Mouse (Mus musculus): ENCODE measurements around the gene B4galt1. TPM values are rescaled to one million over a fixed set of nuclear protein-coding genes. Genes with fewer than 3 reads are reported as not detected.

B4galt1 gene
- polyA plus RNA-seq, 1 experiment from 2014 or later: 54.5 TPM

DNA sequence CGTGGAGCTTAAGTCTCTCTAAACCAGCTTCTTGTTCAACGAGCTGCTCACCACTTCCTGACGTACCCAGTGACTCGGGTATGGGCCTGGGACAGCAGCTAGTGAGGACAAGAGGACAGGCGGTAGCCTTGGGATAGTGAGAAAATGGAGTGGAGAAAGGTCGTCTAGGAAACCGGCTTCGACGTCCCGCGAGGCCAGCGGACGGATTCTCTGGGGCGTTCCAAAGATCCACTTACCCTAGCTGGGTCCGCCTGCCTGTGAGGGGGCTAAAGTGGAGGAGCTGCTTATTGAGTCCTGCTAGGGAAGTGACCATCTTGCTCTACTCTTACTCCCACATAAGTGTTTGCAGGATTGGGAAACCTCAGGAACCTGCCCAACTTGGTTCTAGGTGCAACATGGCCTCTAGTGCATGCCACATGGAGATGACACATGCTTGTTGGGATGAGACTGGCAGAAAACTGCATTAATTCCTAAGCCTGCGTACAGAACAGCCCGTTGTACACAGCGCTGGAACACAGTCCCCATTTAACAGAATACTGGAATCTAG is 655 bp upstream of the B4galt1 start:
- Histone ChIP-seq H3K27ac (peak overlapping the region; percentile 45), H3K36me3 (ENCODE audit: inconsistent target) (no peaks in the 10 kb centered on the region), H3K4me3 (ENCODE audit: inconsistent target) (peak overlapping the region; percentile 33), H3K79me2 (ENCODE audit: inconsistent target) (peaks cover 38% of the 10 kb centered on the region)
- WGBS (ENCODE audit: missing documents): 19% methylated on average over 18 of the region's 18 CpGs

DNA sequence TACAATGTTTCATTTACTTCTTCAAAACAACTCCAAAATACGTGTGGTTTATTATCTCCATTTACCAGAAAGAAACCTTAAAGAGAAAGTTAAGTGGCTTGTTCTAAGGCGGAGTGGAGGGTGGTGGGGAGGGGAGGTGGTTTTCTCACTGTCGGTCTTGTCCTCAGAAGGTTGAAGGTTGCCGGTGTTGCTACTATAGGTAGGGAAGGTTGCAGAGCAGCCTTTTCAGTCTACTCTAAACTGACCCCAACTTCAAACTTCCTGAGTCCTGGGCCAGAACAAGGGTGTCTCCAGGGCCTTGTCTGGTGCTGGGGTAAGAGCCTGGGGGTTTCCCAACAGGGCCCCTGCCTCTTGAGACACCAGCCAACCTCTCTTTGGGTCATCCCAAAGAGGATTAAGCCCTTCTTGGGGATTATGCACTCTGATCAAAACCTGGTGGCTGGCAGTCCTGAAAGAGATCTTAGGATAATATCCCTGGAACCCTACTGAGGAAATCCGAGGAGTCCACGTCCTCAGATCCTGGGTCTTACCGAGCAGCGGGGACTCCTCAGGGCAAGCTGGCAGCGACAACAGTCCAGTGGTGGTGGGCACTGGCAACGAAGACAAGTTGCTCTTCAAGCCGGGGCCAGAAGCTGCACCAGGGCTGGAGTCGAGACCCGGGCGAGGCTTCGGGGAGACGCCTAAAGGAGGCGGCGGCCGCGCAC is 792 bp downstream of the B4galt1 start:
- peak overlapping the region; percentile 88 for H3K27ac ChIP-seq
- H3K36me3 ChIP-seq (ENCODE audit: inconsistent target): no peaks in the 10 kb centered on the region
- under 1% methylated on average over 20 of the region's 20 CpGs for WGBS (ENCODE audit: missing documents)
- H3K79me2 ChIP-seq (ENCODE audit: inconsistent target): peaks cover 52% of the 10 kb centered on the region
- H3K4me3 ChIP-seq (ENCODE audit: inconsistent target): peak overlapping the region; percentile 93

DNA sequence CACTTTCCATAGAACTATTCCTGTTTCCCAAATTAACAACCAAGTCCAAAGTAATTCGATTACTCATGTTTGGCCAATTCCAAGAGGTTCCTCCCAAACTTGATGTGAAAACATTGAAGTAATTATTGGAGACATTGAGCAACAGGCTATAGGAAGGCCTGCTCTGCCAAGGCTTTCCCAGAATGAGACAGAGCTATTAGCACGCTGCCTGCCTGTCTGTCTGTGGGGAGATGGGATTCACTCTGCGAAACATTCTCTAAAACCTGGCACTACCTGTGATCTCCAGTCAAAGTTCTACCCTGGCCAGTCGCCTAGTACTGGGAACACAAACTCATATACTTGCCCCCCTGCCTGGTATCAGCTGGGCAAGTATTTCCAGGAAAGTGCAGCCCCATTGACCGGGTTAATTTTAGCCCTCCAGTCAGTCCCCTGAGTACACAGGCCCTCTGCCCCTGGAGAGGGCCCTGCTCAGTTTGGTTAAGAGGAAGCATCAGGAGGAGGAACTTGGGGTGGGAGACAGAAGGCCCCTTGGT is 1.5 kb downstream of the B4galt1 start:
- Histone ChIP-seq H3K27ac (peak overlapping the region; percentile 88), H3K4me3 (ENCODE audit: inconsistent target) (peak overlapping the region; percentile 93), H3K79me2 (ENCODE audit: inconsistent target) (peaks cover 59% of the 10 kb centered on the region), H3K36me3 (ENCODE audit: inconsistent target) (no peaks in the 10 kb centered on the region)
- WGBS (ENCODE audit: missing documents): 5% methylated on average over 5 of the region's 5 CpGs

DNA sequence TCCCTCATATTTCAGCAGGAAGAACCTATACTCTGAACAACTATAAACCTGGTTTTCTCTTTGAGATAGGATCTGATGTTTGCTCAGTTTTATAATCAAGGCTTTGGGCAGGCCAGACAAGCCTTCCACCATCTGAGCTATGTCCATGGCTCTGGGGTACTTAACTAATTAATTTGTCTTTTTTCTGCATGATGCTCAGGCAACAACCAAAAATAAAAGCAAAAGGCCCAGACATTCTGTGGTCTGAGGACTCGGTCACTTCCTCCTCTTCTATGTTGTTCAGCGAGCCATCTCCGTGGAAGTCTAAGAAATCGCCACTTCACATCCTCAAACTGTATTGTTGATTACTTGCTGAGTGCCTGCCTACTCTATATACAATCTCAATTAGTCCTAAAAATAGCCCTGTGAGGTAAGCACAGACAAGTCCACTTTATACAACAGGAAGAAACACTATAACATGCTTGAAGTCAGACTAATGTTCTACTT is 2.0 kb downstream of the B4galt1 start:
- Histone ChIP-seq H3K27ac (peak overlapping the region; percentile 88), H3K4me3 (ENCODE audit: inconsistent target) (peak overlapping the region; percentile 93), H3K79me2 (ENCODE audit: inconsistent target) (peaks cover 64% of the 10 kb centered on the region), H3K36me3 (ENCODE audit: inconsistent target) (no peaks in the 10 kb centered on the region)
- WGBS (ENCODE audit: missing documents): 0% methylated on average over 4 of the region's 4 CpGs

DNA sequence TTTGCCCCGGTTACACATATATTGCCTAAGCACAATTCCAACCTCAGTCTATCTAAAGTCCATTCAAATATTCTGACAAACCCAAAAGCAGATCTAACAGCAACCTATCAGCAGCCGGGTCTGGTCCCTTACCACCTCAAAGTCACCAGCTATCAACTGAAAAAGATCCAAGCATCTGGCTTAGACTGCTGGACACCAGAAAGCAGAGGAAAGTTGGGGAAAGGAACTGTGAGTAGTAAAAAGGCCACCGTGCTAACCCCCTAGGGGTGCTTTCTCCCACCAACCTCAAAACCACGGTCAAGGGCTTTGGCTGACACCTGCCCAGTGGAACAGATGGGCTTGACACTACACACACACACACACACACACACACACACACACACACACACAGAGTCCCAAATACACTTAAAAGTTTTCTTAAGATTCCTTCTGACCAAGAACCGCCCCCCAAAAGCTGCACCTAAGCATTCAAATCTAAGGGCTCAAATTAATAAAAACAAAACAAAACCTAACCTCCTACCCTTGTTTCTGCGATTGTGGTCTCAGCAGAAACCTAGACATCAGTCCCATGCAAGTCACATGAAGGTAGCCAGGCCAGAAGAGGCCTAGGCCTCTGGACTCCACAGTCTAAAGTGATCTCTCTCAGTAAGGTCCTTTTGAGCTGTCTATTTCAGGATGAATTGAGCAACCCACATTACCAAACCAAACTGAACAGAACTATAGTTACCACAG is 2.6 kb downstream of the B4galt1 start:
- H3K36me3 ChIP-seq (ENCODE audit: inconsistent target): no peaks in the 10 kb centered on the region
- peaks cover 70% of the 10 kb centered on the region for H3K79me2 ChIP-seq (ENCODE audit: inconsistent target)
- H3K27ac ChIP-seq: peak overlapping the region; percentile 88
- H3K4me3 ChIP-seq (ENCODE audit: inconsistent target): peak overlapping the region; percentile 93
- WGBS (ENCODE audit: missing documents): 11% methylated on average over 5 of the region's 6 CpGs

DNA sequence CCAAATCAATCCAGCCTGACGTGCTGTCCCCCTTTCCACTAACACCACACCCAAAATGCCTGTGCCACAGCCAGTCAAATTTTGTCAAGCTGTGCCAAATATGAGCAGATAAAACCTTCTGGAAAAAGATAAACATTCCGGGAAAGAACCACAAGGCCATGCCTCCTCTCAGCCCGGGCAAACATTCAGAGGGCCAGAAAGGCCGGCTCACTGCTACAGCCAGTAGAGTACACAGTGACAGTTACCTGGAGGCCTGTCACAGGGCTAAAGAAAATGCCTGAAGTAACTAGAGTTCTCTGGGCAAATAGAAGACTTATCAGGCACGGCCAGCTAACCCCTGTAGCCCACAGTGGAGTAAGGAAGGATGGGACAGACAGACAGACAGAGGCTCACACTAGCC is 3.2 kb downstream of the B4galt1 start:
- WGBS (ENCODE audit: missing documents): 35% methylated on average over 5 of the region's 5 CpGs
- Histone ChIP-seq H3K4me3 (ENCODE audit: inconsistent target) (peak overlapping the region; percentile 93), H3K79me2 (ENCODE audit: inconsistent target) (peaks cover 76% of the 10 kb centered on the region), H3K27ac (peak overlapping the region; percentile 88), H3K36me3 (ENCODE audit: inconsistent target) (no peaks in the 10 kb centered on the region)

DNA sequence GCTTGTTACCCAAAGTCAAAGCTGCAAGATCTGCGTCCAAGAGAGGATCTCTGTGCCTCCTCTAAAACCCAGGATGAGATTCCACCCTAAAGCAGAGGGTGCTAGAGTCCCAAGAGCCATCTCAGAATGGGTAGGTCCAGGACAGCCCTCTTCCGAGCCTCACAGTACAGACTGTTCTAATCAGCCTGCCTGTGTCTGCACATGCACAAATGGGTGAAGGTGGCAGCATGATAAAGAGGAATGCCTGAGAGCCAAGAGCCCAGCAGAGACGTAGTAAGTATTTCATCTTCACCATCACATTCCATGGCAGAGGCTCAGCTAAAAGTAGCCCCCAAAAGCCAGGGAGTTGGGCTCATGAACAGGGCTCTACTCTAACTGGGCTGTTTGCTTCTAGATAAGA is 4.3 kb downstream of the B4galt1 start:
- H3K4me3 ChIP-seq (ENCODE audit: inconsistent target): no peak overlapping the region
- H3K27ac ChIP-seq: no peak overlapping the region

DNA sequence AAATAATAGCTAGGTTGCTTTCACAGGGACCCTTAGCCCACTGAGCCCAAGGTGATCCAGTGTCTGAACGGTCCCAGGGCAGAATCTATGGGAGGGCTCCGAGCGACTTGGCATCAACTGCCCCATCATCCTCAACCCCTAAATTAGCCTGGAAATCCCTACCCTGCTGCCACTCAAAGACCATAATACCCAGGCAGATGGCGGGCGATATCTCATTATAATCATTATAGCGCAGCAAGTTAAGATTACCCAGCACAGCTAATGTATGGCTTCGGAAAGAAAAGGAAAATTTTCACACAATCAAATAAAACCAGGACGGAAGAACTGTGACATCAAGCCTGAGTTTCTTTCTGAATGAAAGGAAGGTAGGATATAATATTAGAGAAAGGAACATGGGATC is 5.6 kb downstream of the B4galt1 start:
- Histone ChIP-seq H3K79me2 (ENCODE audit: inconsistent target) (peaks cover 94% of the 10 kb centered on the region), H3K4me3 (ENCODE audit: inconsistent target) (no peak overlapping the region), H3K27ac (no peak overlapping the region), H3K36me3 (ENCODE audit: inconsistent target) (no peaks in the 10 kb centered on the region)
- 93% methylated on average over 7 of the region's 8 CpGs for WGBS (ENCODE audit: missing documents)

More for the DNA sequence above, 4.3 kb downstream of the B4galt1 start:
- 93% methylated on average over 3 of the region's 3 CpGs for WGBS (ENCODE audit: missing documents)
- H3K79me2 ChIP-seq (ENCODE audit: inconsistent target): peaks cover 83% of the 10 kb centered on the region
- no peaks in the 10 kb centered on the region for H3K36me3 ChIP-seq (ENCODE audit: inconsistent target)

DNA sequence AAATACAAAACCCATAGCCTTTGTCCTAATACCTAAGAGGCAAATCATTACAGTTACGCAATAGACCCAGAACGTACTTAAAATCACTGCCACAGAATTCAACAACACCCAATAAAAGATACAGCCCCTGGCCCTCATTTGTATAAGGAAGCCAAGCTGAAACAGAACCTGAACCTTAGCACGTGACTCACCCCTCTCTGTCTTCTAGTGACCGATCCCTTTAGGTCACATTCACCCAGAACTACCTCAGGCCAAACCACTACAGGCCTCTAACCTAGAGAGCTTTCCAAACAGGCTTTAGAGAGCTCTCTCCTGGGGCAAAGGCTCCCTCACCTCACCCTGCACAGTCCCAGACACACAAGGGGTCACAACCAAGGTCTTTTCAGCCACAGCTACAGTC is 6.6 kb downstream of the B4galt1 start:
- no peak overlapping the region for H3K4me3 ChIP-seq (ENCODE audit: inconsistent target)

DNA sequence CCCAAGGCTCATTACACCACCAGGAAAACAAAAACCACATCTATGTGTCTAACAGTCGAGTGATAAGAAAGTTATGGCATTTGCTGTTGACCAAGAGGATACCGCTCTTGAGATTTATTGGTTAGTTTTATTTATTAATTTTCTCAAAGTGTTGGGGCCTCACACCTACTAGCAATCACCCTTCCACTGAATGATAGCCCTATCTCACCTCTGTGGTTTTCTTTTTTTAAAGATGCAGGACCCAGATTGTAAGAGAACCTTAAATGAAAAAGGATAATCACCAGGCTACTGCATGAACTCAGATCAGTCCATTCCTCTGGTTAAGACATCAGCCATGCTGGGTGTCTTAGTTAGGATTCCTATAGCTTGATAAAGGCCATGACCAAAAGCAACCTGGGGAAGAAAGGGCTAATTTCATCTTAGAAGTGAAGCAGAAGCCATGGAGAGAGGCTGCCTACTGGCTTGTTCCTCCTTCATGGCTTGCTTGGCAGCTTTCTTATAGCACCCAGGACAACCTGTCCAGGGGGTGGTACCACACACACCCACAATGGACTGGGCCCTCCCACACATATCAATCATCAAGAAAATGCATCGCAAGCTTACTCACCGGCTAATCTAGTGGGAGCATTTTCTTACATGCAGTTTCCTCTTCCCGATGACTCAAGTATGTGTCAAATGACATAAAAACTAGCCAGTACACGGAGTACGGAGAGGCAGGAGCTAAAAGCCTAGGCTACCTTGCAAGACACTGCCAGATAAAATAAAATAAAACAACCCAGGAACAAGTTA is 7.5 kb downstream of the B4galt1 start:
- WGBS (ENCODE audit: missing documents): 10% methylated on average over 7 of the region's 7 CpGs
- Histone ChIP-seq H3K4me3 (ENCODE audit: inconsistent target) (no peak overlapping the region), H3K79me2 (ENCODE audit: inconsistent target) (peaks cover 96% of the 10 kb centered on the region), H3K27ac (peak overlapping the region; percentile 84), H3K36me3 (ENCODE audit: inconsistent target) (no peaks in the 10 kb centered on the region)

More for the DNA sequence above, 6.6 kb downstream of the B4galt1 start:
- H3K27ac ChIP-seq: peak overlapping the region; percentile 84
- no peaks in the 10 kb centered on the region for H3K36me3 ChIP-seq (ENCODE audit: inconsistent target)
- 53% methylated on average over 4 of the region's 4 CpGs for WGBS (ENCODE audit: missing documents)
- H3K79me2 ChIP-seq (ENCODE audit: inconsistent target): peaks cover 94% of the 10 kb centered on the region

DNA sequence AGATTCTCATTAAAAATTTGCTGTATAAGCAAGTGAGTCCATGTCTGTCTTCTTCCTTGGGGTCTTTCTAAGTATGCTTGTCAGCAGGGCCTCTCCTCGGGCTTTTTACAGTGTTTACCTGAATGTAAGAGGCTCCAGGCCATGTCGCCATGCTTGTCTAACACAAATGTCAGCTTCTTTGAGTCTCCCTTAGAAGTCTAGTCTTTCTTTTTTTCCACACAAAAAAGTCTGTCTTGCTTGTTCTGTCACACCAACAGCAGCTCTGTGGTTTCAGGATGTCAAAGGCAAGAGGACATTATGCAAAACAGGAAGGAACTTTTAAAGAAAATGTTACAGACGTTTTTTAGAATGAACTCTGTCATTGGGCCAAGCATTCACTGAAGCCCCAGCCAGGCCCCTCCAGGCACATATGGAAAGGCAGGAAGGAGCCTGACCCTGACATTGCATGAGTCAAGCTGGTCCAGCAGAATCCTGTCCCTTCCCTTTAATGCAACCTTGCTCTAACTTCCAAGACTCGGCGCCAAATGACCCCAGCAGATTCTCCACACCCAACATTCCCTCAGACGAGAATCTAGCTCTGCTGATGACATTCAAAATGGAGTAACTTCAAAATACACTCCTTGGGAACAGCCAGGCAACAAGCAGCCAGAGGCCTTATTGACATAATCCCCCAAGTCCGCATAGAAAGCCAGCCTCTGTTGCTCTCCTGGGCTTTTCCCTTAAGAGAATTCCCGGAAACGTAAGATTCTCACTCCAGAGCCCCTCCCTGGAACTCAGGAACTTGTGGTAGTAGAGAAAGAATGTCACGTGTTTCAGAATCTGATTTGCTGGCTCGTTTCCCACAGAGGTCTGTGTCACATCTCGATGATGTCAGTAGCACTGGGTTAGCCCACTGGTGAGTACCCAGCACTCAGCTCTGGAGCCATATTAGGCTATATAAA is 8.7 kb downstream of the B4galt1 start:
- no peak overlapping the region for H3K4me3 ChIP-seq (ENCODE audit: inconsistent target)
- H3K36me3 ChIP-seq (ENCODE audit: inconsistent target): no peaks in the 10 kb centered on the region
- H3K27ac ChIP-seq: peak overlapping the region; percentile 84
- H3K79me2 ChIP-seq (ENCODE audit: inconsistent target): peaks cover 95% of the 10 kb centered on the region
- WGBS (ENCODE audit: missing documents): 27% methylated on average over 12 of the region's 12 CpGs

DNA sequence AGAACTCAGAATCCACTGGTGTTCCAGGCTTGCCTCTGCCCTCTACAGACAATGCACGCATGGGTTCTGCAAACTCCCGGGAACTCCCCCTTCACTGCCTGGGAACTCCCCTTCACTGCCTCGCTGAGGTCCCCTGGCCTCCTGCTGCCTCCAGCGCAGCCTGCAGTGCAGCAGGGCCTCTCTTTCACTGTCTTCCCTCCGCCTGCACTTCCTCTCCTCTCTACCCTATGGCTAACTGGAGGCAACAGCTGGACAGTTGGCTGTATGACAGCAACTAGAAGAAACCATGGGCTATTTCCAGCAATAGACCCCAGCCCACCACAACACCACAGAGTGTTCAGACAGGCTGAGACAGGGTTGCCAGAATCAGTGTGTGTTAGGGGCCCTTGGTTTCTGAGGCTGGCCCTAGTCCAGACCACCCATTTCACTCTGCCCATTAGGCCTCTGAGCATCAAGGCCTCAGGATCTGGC is 9.5 kb downstream of the B4galt1 start:
- Histone ChIP-seq H3K27ac (peak overlapping the region; percentile 84), H3K36me3 (ENCODE audit: inconsistent target) (no peaks in the 10 kb centered on the region), H3K79me2 (ENCODE audit: inconsistent target) (peaks cover 95% of the 10 kb centered on the region), H3K4me3 (ENCODE audit: inconsistent target) (no peak overlapping the region)
- 7% methylated on average over 4 of the region's 5 CpGs for WGBS (ENCODE audit: missing documents)

DNA sequence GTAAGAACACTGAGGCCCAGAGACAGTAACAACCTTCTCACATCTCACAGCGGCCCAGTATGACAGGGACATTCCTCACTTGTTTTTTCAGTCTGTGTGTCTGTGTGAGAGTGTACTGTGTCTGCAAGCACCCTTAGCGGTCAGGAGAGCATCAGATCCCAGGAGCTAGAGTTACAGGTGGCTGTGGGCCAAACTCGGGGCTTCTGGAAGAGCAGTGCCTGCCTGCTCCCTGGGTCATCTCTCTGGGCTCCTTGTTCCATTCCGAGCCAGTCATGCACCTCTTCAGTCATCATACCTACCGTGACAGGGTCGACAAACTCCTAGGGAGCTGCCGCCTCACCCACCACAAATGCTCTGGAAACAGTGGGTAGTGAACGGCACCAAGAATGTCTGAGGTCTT is 10.1 kb downstream of the B4galt1 start:
- peak overlapping the region; percentile 84 for H3K27ac ChIP-seq
- H3K36me3 ChIP-seq (ENCODE audit: inconsistent target): no peaks in the 10 kb centered on the region
- peaks cover 95% of the 10 kb centered on the region for H3K79me2 ChIP-seq (ENCODE audit: inconsistent target)
- no peak overlapping the region for H3K4me3 ChIP-seq (ENCODE audit: inconsistent target)
- 70% methylated on average over 8 of the region's 8 CpGs for WGBS (ENCODE audit: missing documents)

All from macrophage (primary cell).